Mouse (Mus musculus) G1E (cell line): ENCODE results near the gene Prrg4.

Experiments used
- CTCF ChIP-seq: IDR thresholded peaks from 2 replicates; pipeline ENCODE4 v1.5.1; 2012; ENCODE audit warnings: low read depth, low read length, inconsistent platforms, mixed read lengths
- GATA1 ChIP-seq: IDR thresholded peaks from 2 replicates; pipeline ENCODE4 v1.6.1; 2012; ENCODE audit warnings: borderline replicate concordance, low read length, inconsistent platforms, mixed read lengths
- GATA2 ChIP-seq: IDR thresholded peaks from 2 replicates; pipeline ENCODE4 v1.6.1; 2012; ENCODE audit warnings: low read depth, low read length, inconsistent platforms, borderline replicate concordance
- POLR2AphosphoS5 ChIP-seq: IDR thresholded peaks from 2 replicates; pipeline ENCODE4 v1.6.1; 2012; ENCODE audit warnings: low read depth, low read length, inconsistent platforms; ENCODE audit not compliant: insufficient replicate concordance
- TAL1 ChIP-seq: conservative IDR thresholded peaks from 2 replicates; pipeline ENCODE4 v1.6.1; 2012; ENCODE audit warnings: low read depth, low read length, inconsistent platforms, mixed read lengths

- TF ChIP-seq CTCF (no peak), GATA1 (no peak), TAL1 (no peak), GATA2 (no peak), POLR2AphosphoS5 (no peak)
Measured at GRCm38 (mm10) chr2:104815561-104816370, 33.9 kb downstream of the Prrg4 start.
